Mouse (Mus musculus) kidney, embryonic 14.5 days (tissue): ENCODE data around the gene Rerg. TPM values are rescaled to one million over a fixed set of nuclear protein-coding genes. Genes with fewer than 3 reads are reported as not detected.

Experiments
- ATAC-seq: fragments of 200-750 bp; cut with Nextera tagmentation; 2 replicates; pipeline ENCODE4 v1.8.0; 2017; ENCODE audit warnings: moderate number of reproducible peaks, mild to moderate bottlenecking, moderate TSS enrichment, moderate library complexity; ENCODE audit not compliant: low FRiP score, low TSS enrichment
- H3K27ac ChIP-seq: fragments of 300-500 bp; sonication (generic); 2 replicates; pipeline ENCODE4 v1.5.1; 2014; ENCODE audit warnings: low read depth, mild to moderate bottlenecking, low read length, moderate library complexity, mixed read lengths
- H3K27me3 ChIP-seq: fragments of 300-500 bp; sonication (generic); 2 replicates; pipeline ENCODE4 v1.6.1; 2014; ENCODE audit warnings: mild to moderate bottlenecking, low read length; ENCODE audit not compliant: control insufficient read depth, insufficient read depth
- H3K36me3 ChIP-seq: fragments of 300-500 bp; sonication (generic); 2 replicates; pipeline ENCODE4 v1.6.1; 2014; ENCODE audit warnings: low read length, mixed read lengths; ENCODE audit not compliant: control insufficient read depth, insufficient read depth
- H3K4me1 ChIP-seq: fragments of 300-500 bp; sonication (generic); 2 replicates; pipeline ENCODE4 v1.6.1; 2014; ENCODE audit warnings: low read length, mixed read lengths; ENCODE audit not compliant: control insufficient read depth, insufficient read depth
- H3K4me2 ChIP-seq: fragments of 300-500 bp; sonication (generic); replicated peaks from 2 replicates; pipeline ENCODE4 v1.6.1; 2014; ENCODE audit warnings: low read depth, mild to moderate bottlenecking, low read length
- H3K4me3 ChIP-seq: fragments of 300-500 bp; sonication (generic); 2 replicates; pipeline ENCODE4 v1.5.1; 2014; ENCODE audit warnings: mild to moderate bottlenecking, low read length
- H3K9ac ChIP-seq: fragments of 300-500 bp; sonication (generic); 2 replicates; pipeline ENCODE4 v1.6.1; 2014; ENCODE audit warnings: low read depth, mild to moderate bottlenecking, low read length, moderate library complexity
- H3K9me3 ChIP-seq: fragments of 300-500 bp; sonication (generic); 2 replicates; pipeline ENCODE4 v1.6.1; 2016; ENCODE audit warnings: low read length; ENCODE audit not compliant: control insufficient read depth
- WGBS: fragments of 180-500 bp; shearing (Covaris S2); extraction: QIAGEN DNeasy Blood & Tissue Kit; methylation state at CpG from one replicate; pipeline ENCODE4 v1.1.7; 2014; 5-methylcytosine and 5-hydroxymethylcytosine counted together
- polyA plus RNA-seq: library from polyadenylated mRNA; unstranded; fragments of >200 nt; fragmentation: Nextera tagmentation; extraction: Ambion mirVana; gene quantifications from 2 replicates; pipeline ENCODE4 v1.2.1, GENCODE M21; 2014

Rerg gene
- polyA plus RNA-seq, 1 experiment from 2014 or later, result 13.2 TPM

GRCm38 (mm10) chr6:137201166-137201565, 30.9 kb upstream of the Rerg start:
- no peaks in the 10 kb centered on the region for H3K27me3 ChIP-seq
- no peaks in the 10 kb centered on the region for H3K36me3 ChIP-seq
- H3K4me2 ChIP-seq, result no peak overlapping the region
- H3K9me3 ChIP-seq, result no peaks in the 10 kb centered on the region
- no peak overlapping the region for H3K4me3 ChIP-seq
- no peak for ATAC-seq
- no peak overlapping the region for H3K9ac ChIP-seq
- no peak overlapping the region for H3K27ac ChIP-seq
- H3K4me1 ChIP-seq, result no peaks in the 10 kb centered on the region
- 96% methylated on average over 3 of the region's 3 CpGs for WGBS

DNA sequence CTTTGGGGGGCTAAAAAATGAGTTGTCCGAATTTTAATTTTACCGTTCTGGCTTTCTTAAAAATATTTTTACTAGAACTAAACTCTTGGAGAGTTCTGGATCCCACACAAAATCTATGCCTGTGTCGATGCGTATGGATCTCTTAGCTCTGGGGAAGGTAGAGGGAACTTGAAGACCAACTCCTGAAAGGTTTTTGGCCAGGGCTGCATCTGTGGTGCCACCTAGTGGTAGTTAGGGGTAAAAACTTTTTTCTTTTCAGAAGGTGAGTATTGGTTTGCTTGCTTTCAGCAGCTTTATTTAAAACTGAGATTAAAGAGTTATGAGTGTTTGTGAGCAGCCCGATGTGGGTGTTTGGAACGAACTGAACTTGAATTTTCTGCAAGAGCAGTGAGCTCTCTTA, 21.8 kb upstream of the Rerg start:
- no peaks in the 10 kb centered on the region for H3K4me1 ChIP-seq
- no peaks in the 10 kb centered on the region for H3K9me3 ChIP-seq
- no peak overlapping the region for H3K4me3 ChIP-seq
- WGBS, result 18% methylated on average over 6 of the region's 6 CpGs
- H3K9ac ChIP-seq, result no peak overlapping the region
- H3K27me3 ChIP-seq, result no peaks in the 10 kb centered on the region
- ATAC-seq, result 0 out of 2 replicates have a peak, but pooled peaks have one; percentile 52
- no peaks in the 10 kb centered on the region for H3K36me3 ChIP-seq
- H3K4me2 ChIP-seq, result no peak overlapping the region
- no peak overlapping the region for H3K27ac ChIP-seq

DNA sequence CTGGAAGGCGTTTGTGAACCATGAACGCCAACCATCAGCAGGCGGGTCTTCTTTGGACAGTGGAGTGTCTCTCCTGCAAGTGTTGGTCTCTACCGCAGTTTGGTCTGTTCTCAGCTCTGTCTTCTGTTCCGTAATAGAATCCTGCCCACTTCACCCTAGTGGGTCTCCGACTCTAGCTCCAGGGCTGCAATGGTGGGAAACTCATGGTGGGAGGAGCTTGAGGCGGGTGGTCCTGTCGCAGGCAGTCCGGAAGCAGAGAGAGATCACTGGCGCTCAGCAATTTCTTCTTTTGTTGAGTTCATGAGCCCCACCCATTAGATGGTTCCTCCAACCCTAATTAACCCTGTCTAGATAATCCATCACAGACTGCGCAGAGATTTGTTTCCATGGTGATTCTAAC, 20.7 kb upstream of the Rerg start:
- Histone ChIP-seq H3K4me1 (no peaks in the 10 kb centered on the region), H3K4me2 (no peak overlapping the region), H3K27ac (no peak overlapping the region)

GRCm38 (mm10) chr6:137190577-137190976, 20.3 kb upstream of the Rerg start:
- Histone ChIP-seq H3K9me3 (no peaks in the 10 kb centered on the region), H3K36me3 (no peaks in the 10 kb centered on the region), H3K9ac (no peak overlapping the region), H3K4me1 (no peaks in the 10 kb centered on the region), H3K4me3 (no peak overlapping the region), H3K27ac (no peak overlapping the region), H3K27me3 (no peaks in the 10 kb centered on the region), H3K4me2 (no peak overlapping the region)
- no peak for ATAC-seq
- 92% methylated on average over 6 of the region's 6 CpGs for WGBS

More for the DNA sequence above, 20.7 kb upstream of the Rerg start:
- H3K4me3 ChIP-seq, result no peak overlapping the region
- H3K9ac ChIP-seq, result no peak overlapping the region
- ATAC-seq, result no peak
- H3K27me3 ChIP-seq, result no peaks in the 10 kb centered on the region
- WGBS, result 88% methylated on average over 11 of the region's 11 CpGs
- H3K9me3 ChIP-seq, result no peaks in the 10 kb centered on the region
- H3K36me3 ChIP-seq, result no peaks in the 10 kb centered on the region

GRCm38 (mm10) chr6:137188375-137188926, 18.2 kb upstream of the Rerg start:
- H3K9me3 ChIP-seq, result no peaks in the 10 kb centered on the region
- no peak overlapping the region for H3K27ac ChIP-seq
- 29% methylated on average over 11 of the region's 11 CpGs for WGBS
- H3K4me2 ChIP-seq, result no peak overlapping the region
- ATAC-seq, result no peak
- no peak overlapping the region for H3K9ac ChIP-seq
- no peaks in the 10 kb centered on the region for H3K4me1 ChIP-seq
- H3K27me3 ChIP-seq, result no peaks in the 10 kb centered on the region
- H3K36me3 ChIP-seq, result no peaks in the 10 kb centered on the region
- no peak overlapping the region for H3K4me3 ChIP-seq

DNA sequence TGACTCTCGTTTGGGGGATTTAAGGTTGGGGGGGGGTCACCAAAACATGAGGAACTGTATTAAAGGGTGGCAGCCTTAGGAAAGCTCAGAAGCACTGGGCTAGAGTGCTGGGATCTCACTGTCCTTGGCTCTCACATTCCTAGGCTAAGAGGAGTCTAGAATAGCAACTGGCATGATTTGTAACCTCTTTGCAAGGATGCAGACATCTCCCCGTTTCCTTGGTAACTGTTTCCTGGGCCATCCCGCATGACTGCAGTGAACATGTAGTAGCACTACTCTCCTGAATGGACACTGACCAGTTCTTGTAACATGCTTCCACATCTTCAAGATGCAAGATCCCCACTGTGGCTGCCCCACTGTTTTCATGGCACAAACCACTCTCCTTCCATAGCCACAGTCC, 17.1 kb upstream of the Rerg start:
- Histone ChIP-seq H3K4me1 (no peaks in the 10 kb centered on the region), H3K27me3 (no peaks in the 10 kb centered on the region), H3K9ac (no peak overlapping the region), H3K4me3 (no peak overlapping the region), H3K4me2 (no peak overlapping the region), H3K36me3 (no peaks in the 10 kb centered on the region), H3K27ac (no peak overlapping the region), H3K9me3 (no peaks in the 10 kb centered on the region)
- WGBS, result 71% methylated on average over 3 of the region's 3 CpGs
- no peak for ATAC-seq

GRCm38 (mm10) chr6:137180636-137181035, 10.3 kb upstream of the Rerg start:
- WGBS, result 51% methylated on average over 6 of the region's 6 CpGs
- Histone ChIP-seq H3K27ac (no peak overlapping the region), H3K4me1 (peaks cover 5% of the 10 kb centered on the region; the same call in 1 of the 2 replicates), H3K4me2 (no peak overlapping the region), H3K9me3 (no peaks in the 10 kb centered on the region), H3K36me3 (no peaks in the 10 kb centered on the region), H3K4me3 (no peak overlapping the region), H3K27me3 (no peaks in the 10 kb centered on the region), H3K9ac (no peak overlapping the region)
- no peak; the same call in 1 of the 2 replicates for ATAC-seq

GRCm38 (mm10) chr6:137180115-137180514, 9.8 kb upstream of the Rerg start:
- Histone ChIP-seq H3K27ac (no peak overlapping the region), H3K9me3 (no peaks in the 10 kb centered on the region), H3K4me2 (no peak overlapping the region), H3K36me3 (no peaks in the 10 kb centered on the region), H3K9ac (no peak overlapping the region), H3K4me1 (peaks cover 5% of the 10 kb centered on the region; the same call in 1 of the 2 replicates), H3K27me3 (no peaks in the 10 kb centered on the region), H3K4me3 (no peak overlapping the region)
- 29% methylated on average over 8 of the region's 8 CpGs for WGBS
- ATAC-seq, result no peak; the same call in 1 of the 2 replicates

DNA sequence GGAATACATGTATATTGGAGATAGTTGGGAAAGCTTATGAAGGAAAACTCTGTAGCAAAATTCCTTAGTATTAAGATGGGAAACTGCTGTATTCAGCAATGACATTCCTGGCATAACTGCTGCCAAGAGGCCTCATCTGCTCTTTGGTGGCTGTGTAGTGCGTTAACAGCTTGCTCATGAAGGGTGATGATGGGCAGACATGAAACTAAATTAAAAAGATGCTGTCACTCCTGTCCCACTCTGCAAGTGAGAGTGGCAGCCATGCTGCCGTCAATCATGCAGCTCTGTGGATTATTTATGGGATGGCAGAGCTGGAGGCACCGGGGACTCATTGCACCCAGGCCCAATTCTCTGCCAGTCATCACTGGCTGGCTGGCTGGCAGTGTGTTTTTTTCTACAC, 8.7 kb upstream of the Rerg start:
- no peak for ATAC-seq
- H3K9me3 ChIP-seq, result no peaks in the 10 kb centered on the region
- no peaks in the 10 kb centered on the region for H3K27me3 ChIP-seq
- no peak overlapping the region for H3K9ac ChIP-seq
- peaks cover 5% of the 10 kb centered on the region; the same call in 1 of the 2 replicates for H3K4me1 ChIP-seq
- WGBS, result 45% methylated on average over 3 of the region's 3 CpGs
- H3K36me3 ChIP-seq, result no peaks in the 10 kb centered on the region
- H3K4me2 ChIP-seq, result no peak overlapping the region
- H3K27ac ChIP-seq, result no peak overlapping the region
- no peak overlapping the region for H3K4me3 ChIP-seq
